Mouse (Mus musculus) liver, adult 2 months (tissue): Measurements from ENCODE around the gene Rala. TPM values are rescaled to one million over a fixed set of nuclear protein-coding genes. Genes with fewer than 3 reads are reported as not detected.

Experiments
- DNase-seq: peaks from one replicate; pipeline ENCODE4 v3.0.0-alpha.2; 2011; ENCODE audit warnings: low read depth, low spot score; ENCODE audit errors: extremely low read depth
- H3K27ac ChIP-seq: fragments of 200-500 bp; replicated peaks from 2 replicates; pipeline ENCODE4 v1.5.1; 2012; ENCODE audit warnings: low read depth, mild to moderate bottlenecking, control low read depth, inconsistent platforms, low read length; ENCODE audit not compliant: insufficient read depth
- H3K27me3 ChIP-seq: fragments of 200-500 bp; 2 replicates; pipeline ENCODE4 v1.6.1; 2012; ENCODE audit warnings: mild to moderate bottlenecking, moderate library complexity, low read length, inconsistent platforms; ENCODE audit not compliant: control insufficient read depth, insufficient read depth
- H3K36me3 ChIP-seq: fragments of 200-500 bp; 2 replicates; pipeline ENCODE4 v1.6.1; 2012; ENCODE audit warnings: low read length, inconsistent platforms; ENCODE audit not compliant: control insufficient read depth, insufficient read depth
- H3K4me1 ChIP-seq: fragments of 200-500 bp; 2 replicates; pipeline ENCODE4 v1.6.1; 2011; ENCODE audit warnings: low read length; ENCODE audit not compliant: control insufficient read depth, insufficient read depth
- H3K4me3 ChIP-seq: fragments of 200-500 bp; 2 replicates; pipeline ENCODE4 v1.5.1; 2011; ENCODE audit warnings: low read depth, mild to moderate bottlenecking, control low read depth, low read length, moderate library complexity; ENCODE audit not compliant: insufficient read depth
- H3K79me2 ChIP-seq: fragments of 200-500 bp; 2 replicates; pipeline ENCODE4 v1.6.1; 2012; ENCODE audit warnings: inconsistent platforms, mild to moderate bottlenecking, low read length, moderate library complexity; ENCODE audit not compliant: control insufficient read depth, insufficient read depth
- H3K9ac ChIP-seq: fragments of 200-500 bp; 2 replicates; pipeline ENCODE4 v1.6.1; 2012; ENCODE audit warnings: low read depth, mild to moderate bottlenecking, control low read depth, inconsistent platforms, low read length
- CTCF ChIP-seq: fragments of 200-500 bp; IDR thresholded peaks from 2 replicates; pipeline ENCODE4 v1.5.1; 2011; ENCODE audit warnings: low read depth, low read length, control low read depth
- POLR2A ChIP-seq: fragments of 200-500 bp; IDR thresholded peaks from 2 replicates; pipeline ENCODE4 v1.6.1; 2011; ENCODE audit warnings: low read length, control low read depth; ENCODE audit not compliant: insufficient read depth; ENCODE audit errors: extremely low read depth
- WGBS: fragments of 180-500 bp; shearing (Covaris S2); methylation state at CpG from one replicate; pipeline ENCODE4 v1.1.7; 2018; 5-methylcytosine and 5-hydroxymethylcytosine counted together
- polyA plus RNA-seq: library from polyadenylated mRNA; depleted of rRNA; stranded (reverse); fragments of >200 nt; gene quantifications from 2 replicates; pipeline ENCODE4 v1.2.3, GENCODE M21; 2012; rRNA removed
- total RNA-seq: library from RNA; depleted of rRNA; stranded (reverse); fragments of >200 nt; gene quantifications from 2 replicates; pipeline ENCODE4 v1.2.3, GENCODE M21; 2014; rRNA removed

Gene Rala
- total and polyA plus RNA-seq, 2 experiments: 9.3 to 17.3 TPM

- Histone ChIP-seq H3K9ac (no peak overlapping the region), H3K36me3 (no peaks in the 10 kb centered on the region), H3K4me1 (0 out of 2 replicates have a peak, but pooled peaks cover 4% of the 10 kb centered on the region), H3K4me3 (no peak overlapping the region), H3K27ac (no peak overlapping the region), H3K27me3 (no peaks in the 10 kb centered on the region), H3K79me2 (no peaks in the 10 kb centered on the region)
- 63% methylated on average over 3 of the region's 3 CpGs for WGBS
- no peak for DNase-seq
- TF ChIP-seq CTCF: no peak
- no peak for TF ChIP-seq POLR2A
These were observed 111.1 kb downstream of the Rala start for GRCm38 (mm10) chr13:17832940-17833339.

Other genes with a start within 250 kb of the Rala start
- 8.4 and 10.5 TPM in 2 replicates for gene Mplkip, start 249.0 kb downstream of the Rala start, total RNA-seq
- gene Mplkip, start 249.0 kb downstream of the Rala start, polyA plus RNA-seq: 4.8 and 6.0 TPM in 2 replicates
- 22.8 and 25.4 TPM in 2 replicates for gene Sugct, start 248.7 kb downstream of the Rala start, total RNA-seq
- gene Sugct, start 248.7 kb downstream of the Rala start, polyA plus RNA-seq: 10.9 and 12.7 TPM in 2 replicates
- gene Cdk13, start 139.1 kb downstream of the Rala start, total RNA-seq: 20.9 and 25.6 TPM in 2 replicates
- gene Cdk13, start 139.1 kb downstream of the Rala start, polyA plus RNA-seq: 13.7 and 15.2 TPM in 2 replicates
- 16.3 and 18.4 TPM in 2 replicates for gene Yae1d1, start 49.1 kb upstream of the Rala start, total RNA-seq
- gene Yae1d1, start 49.1 kb upstream of the Rala start, polyA plus RNA-seq: 7.5 and 11.0 TPM in 2 replicates